Mouse (Mus musculus) forebrain, embryonic 15.5 days (tissue): ENCODE data around the gene Maml3. TPM values are rescaled to one million over a fixed set of nuclear protein-coding genes. Genes with fewer than 3 reads are reported as not detected.

ENCODE experiments used
- ATAC-seq: fragments of 200-750 bp; cut with Nextera tagmentation; replicated peaks from 2 replicates; pipeline ENCODE4 v1.8.0; 2017; ENCODE audit warnings: mild to moderate bottlenecking, moderate TSS enrichment, moderate library complexity
- H3K27ac ChIP-seq: fragments of 300-500 bp; sonication (generic); replicated peaks from 2 replicates; pipeline ENCODE4 v1.5.1; 2015; ENCODE audit warnings: mild to moderate bottlenecking, inconsistent platforms
- H3K27me3 ChIP-seq: fragments of 300-500 bp; sonication (generic); 2 replicates; pipeline ENCODE4 v1.6.1; 2015; ENCODE audit warnings: inconsistent platforms
- H3K36me3 ChIP-seq: fragments of 300-500 bp; sonication (generic); 2 replicates; pipeline ENCODE4 v1.6.1; 2015; ENCODE audit warnings: mild to moderate bottlenecking, inconsistent platforms
- H3K4me1 ChIP-seq: fragments of 300-500 bp; sonication (generic); 2 replicates; pipeline ENCODE4 v1.6.1; 2015; ENCODE audit warnings: inconsistent platforms
- H3K4me2 ChIP-seq: fragments of 300-500 bp; sonication (generic); replicated peaks from 2 replicates; pipeline ENCODE4 v1.6.1; 2015; ENCODE audit warnings: mild to moderate bottlenecking, inconsistent platforms
- H3K4me3 ChIP-seq: fragments of 300-500 bp; sonication (generic); 2 replicates; pipeline ENCODE4 v1.5.1; 2015; ENCODE audit warnings: mild to moderate bottlenecking, inconsistent platforms
- H3K9ac ChIP-seq: fragments of 300-500 bp; sonication (generic); replicated peaks from 2 replicates; pipeline ENCODE4 v1.6.1; 2015; ENCODE audit warnings: mild to moderate bottlenecking, inconsistent platforms
- H3K9me3 ChIP-seq: fragments of 300-500 bp; sonication (generic); 2 replicates; pipeline ENCODE4 v1.6.1; 2016; ENCODE audit warnings: inconsistent platforms
- WGBS: fragments of 180-500 bp; shearing (Covaris S2); methylation state at CpG from one replicate; pipeline ENCODE4 v1.1.7; 2015; ENCODE audit warnings: mixed read lengths; 5-methylcytosine and 5-hydroxymethylcytosine counted together
- polyA plus RNA-seq: library from polyadenylated mRNA; unstranded; fragments of >200 nt; fragmentation: Nextera tagmentation; extraction: Ambion mirVana; gene quantifications from 2 replicates; pipeline ENCODE4 v1.2.1, GENCODE M21; 2015

Maml3 gene
- polyA plus RNA-seq, 1 experiment from 2014 or later = 4.9 TPM

- Histone ChIP-seq H3K4me1 (peaks cover 26% of the 10 kb centered on the region), H3K27me3 (no peaks in the 10 kb centered on the region), H3K9ac (no peak overlapping the region), H3K4me2 (no peak overlapping the region), H3K27ac (no peak overlapping the region), H3K4me3 (no peak overlapping the region), H3K9me3 (no peaks in the 10 kb centered on the region), H3K36me3 (no peaks in the 10 kb centered on the region)
- ATAC-seq = no peak
- WGBS = 81% methylated on average over 16 of the region's 16 CpGs
Measured at GRCm38 (mm10) chr3:51731949-51732636, 372.8 kb downstream of the Maml3 start.

GRCm38 (mm10) chr3:51730662-51731061 is 374.2 kb downstream of the Maml3 start:
- Histone ChIP-seq H3K4me2 (no peak overlapping the region), H3K9ac (no peak overlapping the region), H3K36me3 (no peaks in the 10 kb centered on the region), H3K9me3 (no peaks in the 10 kb centered on the region), H3K4me3 (no peak overlapping the region), H3K4me1 (peaks cover 26% of the 10 kb centered on the region), H3K27ac (no peak overlapping the region), H3K27me3 (no peaks in the 10 kb centered on the region)
- no peak for ATAC-seq
- 90% methylated on average over 7 of the region's 7 CpGs for WGBS

GRCm38 (mm10) chr3:51729109-51729918 is 375.6 kb downstream of the Maml3 start:
- ATAC-seq = peak; percentile 55; the same call in 1 of the 2 replicates
- 49% methylated on average over 14 of the region's 14 CpGs for WGBS

GRCm38 (mm10) chr3:51728456-51728855 is 376.4 kb downstream of the Maml3 start:
- WGBS = 80% methylated on average over 12 of the region's 12 CpGs

More at GRCm38 (mm10) chr3:51729109-51729918, 375.6 kb downstream of the Maml3 start:
- Histone ChIP-seq H3K4me1 (peaks cover 26% of the 10 kb centered on the region), H3K9me3 (no peaks in the 10 kb centered on the region), H3K36me3 (no peaks in the 10 kb centered on the region), H3K27ac (peak overlapping the region; percentile 21), H3K4me2 (no peak overlapping the region), H3K4me3 (no peak overlapping the region), H3K9ac (no peak overlapping the region), H3K27me3 (no peaks in the 10 kb centered on the region)

GRCm38 (mm10) chr3:51727968-51728367 is 376.9 kb downstream of the Maml3 start:
- 73% methylated on average over 8 of the region's 8 CpGs for WGBS
- ATAC-seq = no peak
- Histone ChIP-seq H3K4me1 (peaks cover 26% of the 10 kb centered on the region), H3K36me3 (no peaks in the 10 kb centered on the region), H3K9ac (no peak overlapping the region), H3K4me2 (no peak overlapping the region), H3K4me3 (no peak overlapping the region), H3K27ac (peak overlapping the region; percentile 6; the same call in 1 of the 2 replicates), H3K27me3 (no peaks in the 10 kb centered on the region), H3K9me3 (no peaks in the 10 kb centered on the region)

More at GRCm38 (mm10) chr3:51728456-51728855, 376.4 kb downstream of the Maml3 start:
- peak overlapping the region; percentile 6; the same call in 1 of the 2 replicates for H3K27ac ChIP-seq
- H3K4me3 ChIP-seq = no peak overlapping the region
- H3K27me3 ChIP-seq = no peaks in the 10 kb centered on the region
- no peaks in the 10 kb centered on the region for H3K36me3 ChIP-seq
- peaks cover 26% of the 10 kb centered on the region for H3K4me1 ChIP-seq
- no peak overlapping the region for H3K4me2 ChIP-seq
- ATAC-seq = no peak
- H3K9ac ChIP-seq = no peak overlapping the region
- no peaks in the 10 kb centered on the region for H3K9me3 ChIP-seq

GRCm38 (mm10) chr3:51727487-51727886 is 377.4 kb downstream of the Maml3 start:
- no peak overlapping the region for H3K27ac ChIP-seq
- H3K36me3 ChIP-seq = no peaks in the 10 kb centered on the region
- no peaks in the 10 kb centered on the region for H3K27me3 ChIP-seq
- H3K4me3 ChIP-seq = no peak overlapping the region
- no peak for ATAC-seq
- WGBS = 61% methylated on average over 3 of the region's 3 CpGs
- no peak overlapping the region for H3K4me2 ChIP-seq
- no peaks in the 10 kb centered on the region for H3K9me3 ChIP-seq
- H3K9ac ChIP-seq = no peak overlapping the region
- H3K4me1 ChIP-seq = peaks cover 25% of the 10 kb centered on the region

GRCm38 (mm10) chr3:51726257-51726656 is 378.6 kb downstream of the Maml3 start:
- Histone ChIP-seq H3K4me3 (no peak overlapping the region), H3K36me3 (no peaks in the 10 kb centered on the region), H3K4me2 (no peak overlapping the region), H3K4me1 (peaks cover 21% of the 10 kb centered on the region), H3K27me3 (no peaks in the 10 kb centered on the region), H3K9ac (no peak overlapping the region), H3K9me3 (no peaks in the 10 kb centered on the region), H3K27ac (no peak overlapping the region)
- no peak for ATAC-seq
- 88% methylated on average over 6 of the region's 6 CpGs for WGBS

GRCm38 (mm10) chr3:51719982-51720381 is 384.9 kb downstream of the Maml3 start:
- Histone ChIP-seq H3K27ac (no peak overlapping the region), H3K4me2 (no peak overlapping the region), H3K9ac (no peak overlapping the region), H3K27me3 (no peaks in the 10 kb centered on the region), H3K4me1 (no peaks in the 10 kb centered on the region), H3K36me3 (no peaks in the 10 kb centered on the region), H3K4me3 (no peak overlapping the region), H3K9me3 (no peaks in the 10 kb centered on the region)
- no peak for ATAC-seq
- 84% methylated on average over 1 of the region's 1 CpGs for WGBS

GRCm38 (mm10) chr3:51719373-51719772 is 385.5 kb downstream of the Maml3 start:
- Histone ChIP-seq H3K27ac (no peak overlapping the region), H3K27me3 (no peaks in the 10 kb centered on the region), H3K36me3 (no peaks in the 10 kb centered on the region), H3K4me3 (no peak overlapping the region), H3K9ac (no peak overlapping the region), H3K4me1 (no peaks in the 10 kb centered on the region), H3K4me2 (no peak overlapping the region), H3K9me3 (no peaks in the 10 kb centered on the region)
- 91% methylated on average over 3 of the region's 3 CpGs for WGBS
- ATAC-seq = no peak

GRCm38 (mm10) chr3:51717909-51718308 is 387.0 kb downstream of the Maml3 start:
- no peak for ATAC-seq
- WGBS = 70% methylated on average over 4 of the region's 4 CpGs
- Histone ChIP-seq H3K4me1 (peaks cover 4% of the 10 kb centered on the region; the same call in 1 of the 2 replicates), H3K9me3 (no peaks in the 10 kb centered on the region), H3K27ac (no peak overlapping the region), H3K4me3 (no peak overlapping the region), H3K4me2 (no peak overlapping the region), H3K36me3 (no peaks in the 10 kb centered on the region), H3K9ac (no peak overlapping the region), H3K27me3 (no peaks in the 10 kb centered on the region)

GRCm38 (mm10) chr3:51717455-51717854 is 387.4 kb downstream of the Maml3 start:
- peaks cover 4% of the 10 kb centered on the region; the same call in 1 of the 2 replicates for H3K4me1 ChIP-seq

GRCm38 (mm10) chr3:51714469-51714868 is 390.4 kb downstream of the Maml3 start:
- H3K27me3 ChIP-seq = no peaks in the 10 kb centered on the region
- no peak overlapping the region for H3K27ac ChIP-seq
- peaks cover 4% of the 10 kb centered on the region; the same call in 1 of the 2 replicates for H3K4me1 ChIP-seq
- ATAC-seq = no peak
- no peaks in the 10 kb centered on the region for H3K9me3 ChIP-seq
- H3K9ac ChIP-seq = no peak overlapping the region
- no peak overlapping the region for H3K4me2 ChIP-seq
- H3K36me3 ChIP-seq = no peaks in the 10 kb centered on the region
- H3K4me3 ChIP-seq = no peak overlapping the region
- WGBS = 82% methylated on average over 5 of the region's 5 CpGs

More at GRCm38 (mm10) chr3:51717455-51717854, 387.4 kb downstream of the Maml3 start:
- no peaks in the 10 kb centered on the region for H3K9me3 ChIP-seq
- WGBS = 76% methylated on average over 3 of the region's 3 CpGs
- no peak overlapping the region for H3K27ac ChIP-seq
- no peak overlapping the region for H3K4me2 ChIP-seq
- H3K9ac ChIP-seq = no peak overlapping the region
- no peaks in the 10 kb centered on the region for H3K36me3 ChIP-seq
- no peak for ATAC-seq
- H3K4me3 ChIP-seq = no peak overlapping the region
- H3K27me3 ChIP-seq = no peaks in the 10 kb centered on the region
